Mouse (Mus musculus) G1E (cell line): ENCODE data around the gene Cdk17.

Source experiments
- CTCF ChIP-seq: IDR thresholded peaks from 2 replicates; pipeline ENCODE4 v1.5.1; 2012; ENCODE audit warnings: low read depth, low read length, inconsistent platforms, mixed read lengths
- GATA1 ChIP-seq: IDR thresholded peaks from 2 replicates; pipeline ENCODE4 v1.6.1; 2012; ENCODE audit warnings: borderline replicate concordance, low read length, inconsistent platforms, mixed read lengths

GRCm38 (mm10) chr10:93242861-93243260 lies 82.2 kb downstream of the Cdk17 start:
- no peak for TF ChIP-seq CTCF
- TF ChIP-seq GATA1, result no peak
